Mouse (Mus musculus) forebrain, embryonic 15.5 days (tissue): ENCODE measurements around the gene Rprd1b. TPM values are rescaled to one million over a fixed set of nuclear protein-coding genes. Genes with fewer than 3 reads are reported as not detected.
A peak's percentile ranks its signal among the peaks of the same experiment; 100 is the strongest.

Experiments
- ATAC-seq: fragments of 200-750 bp; cut with Nextera tagmentation; replicated peaks from 2 replicates; pipeline ENCODE4 v1.8.0; 2017; ENCODE audit warnings: mild to moderate bottlenecking, moderate TSS enrichment, moderate library complexity
- H3K27ac ChIP-seq: fragments of 300-500 bp; sonication (generic); replicated peaks from 2 replicates; pipeline ENCODE4 v1.5.1; 2015; ENCODE audit warnings: mild to moderate bottlenecking, inconsistent platforms
- H3K27me3 ChIP-seq: fragments of 300-500 bp; sonication (generic); 2 replicates; pipeline ENCODE4 v1.6.1; 2015; ENCODE audit warnings: inconsistent platforms
- H3K36me3 ChIP-seq: fragments of 300-500 bp; sonication (generic); 2 replicates; pipeline ENCODE4 v1.6.1; 2015; ENCODE audit warnings: mild to moderate bottlenecking, inconsistent platforms
- H3K4me1 ChIP-seq: fragments of 300-500 bp; sonication (generic); 2 replicates; pipeline ENCODE4 v1.6.1; 2015; ENCODE audit warnings: inconsistent platforms
- H3K4me2 ChIP-seq: fragments of 300-500 bp; sonication (generic); replicated peaks from 2 replicates; pipeline ENCODE4 v1.6.1; 2015; ENCODE audit warnings: mild to moderate bottlenecking, inconsistent platforms
- H3K4me3 ChIP-seq: fragments of 300-500 bp; sonication (generic); 2 replicates; pipeline ENCODE4 v1.5.1; 2015; ENCODE audit warnings: mild to moderate bottlenecking, inconsistent platforms
- H3K9ac ChIP-seq: fragments of 300-500 bp; sonication (generic); replicated peaks from 2 replicates; pipeline ENCODE4 v1.6.1; 2015; ENCODE audit warnings: mild to moderate bottlenecking, inconsistent platforms
- H3K9me3 ChIP-seq: fragments of 300-500 bp; sonication (generic); 2 replicates; pipeline ENCODE4 v1.6.1; 2016; ENCODE audit warnings: inconsistent platforms
- WGBS: fragments of 180-500 bp; shearing (Covaris S2); methylation state at CpG from one replicate; pipeline ENCODE4 v1.1.7; 2015; ENCODE audit warnings: mixed read lengths; 5-methylcytosine and 5-hydroxymethylcytosine counted together
- polyA plus RNA-seq: library from polyadenylated mRNA; unstranded; fragments of >200 nt; fragmentation: Nextera tagmentation; extraction: Ambion mirVana; gene quantifications from 2 replicates; pipeline ENCODE4 v1.2.1, GENCODE M21; 2015

Rprd1b gene
- polyA plus RNA-seq, 1 experiment from 2014 or later: 44.1 TPM

- ATAC-seq: no peak
- WGBS: 98% methylated on average over 4 of the region's 4 CpGs
- no peaks in the 10 kb centered on the region for H3K27me3 ChIP-seq
- no peak overlapping the region for H3K4me2 ChIP-seq
- no peak overlapping the region for H3K4me3 ChIP-seq
- H3K4me1 ChIP-seq: no peaks in the 10 kb centered on the region
- H3K27ac ChIP-seq: no peak overlapping the region
- no peak overlapping the region for H3K9ac ChIP-seq
- no peaks in the 10 kb centered on the region for H3K9me3 ChIP-seq
- peaks cover 19% of the 10 kb centered on the region; the same call in 1 of the 2 replicates for H3K36me3 ChIP-seq
These were observed 22.7 kb upstream of the Rprd1b start for GRCm38 (mm10) chr2:158005641-158006040.

GRCm38 (mm10) chr2:158009373-158009772, 18.9 kb upstream of the Rprd1b start:
- H3K4me2 ChIP-seq: no peak overlapping the region
- H3K4me3 ChIP-seq: no peak overlapping the region
- peaks cover 19% of the 10 kb centered on the region; the same call in 1 of the 2 replicates for H3K36me3 ChIP-seq
- H3K27ac ChIP-seq: no peak overlapping the region
- no peaks in the 10 kb centered on the region for H3K4me1 ChIP-seq
- no peaks in the 10 kb centered on the region for H3K9me3 ChIP-seq
- no peaks in the 10 kb centered on the region for H3K27me3 ChIP-seq
- 90% methylated on average over 7 of the region's 7 CpGs for WGBS
- no peak overlapping the region for H3K9ac ChIP-seq
- no peak for ATAC-seq

GRCm38 (mm10) chr2:158012608-158013007, 15.7 kb upstream of the Rprd1b start:
- Histone ChIP-seq H3K4me2 (no peak overlapping the region), H3K4me3 (no peak overlapping the region), H3K36me3 (peaks cover 13% of the 10 kb centered on the region; the same call in 1 of the 2 replicates), H3K4me1 (no peaks in the 10 kb centered on the region), H3K27me3 (no peaks in the 10 kb centered on the region), H3K27ac (no peak overlapping the region), H3K9ac (no peak overlapping the region), H3K9me3 (no peaks in the 10 kb centered on the region)
- no peak for ATAC-seq
- WGBS: 93% methylated on average over 3 of the region's 3 CpGs

GRCm38 (mm10) chr2:158017330-158017729, 11.0 kb upstream of the Rprd1b start:
- H3K4me3 ChIP-seq: no peak overlapping the region
- H3K36me3 ChIP-seq: no peaks in the 10 kb centered on the region
- WGBS: 91% methylated on average over 4 of the region's 4 CpGs
- no peak for ATAC-seq
- H3K9ac ChIP-seq: no peak overlapping the region
- no peaks in the 10 kb centered on the region for H3K9me3 ChIP-seq
- no peaks in the 10 kb centered on the region for H3K27me3 ChIP-seq
- H3K27ac ChIP-seq: no peak overlapping the region
- H3K4me2 ChIP-seq: no peak overlapping the region
- H3K4me1 ChIP-seq: no peaks in the 10 kb centered on the region

GRCm38 (mm10) chr2:158027855-158028353, 393 bp upstream of the Rprd1b start:
- Histone ChIP-seq H3K27me3 (no peaks in the 10 kb centered on the region), H3K4me2 (peak overlapping the region; percentile 83), H3K4me1 (peaks cover 46% of the 10 kb centered on the region), H3K36me3 (no peaks in the 10 kb centered on the region), H3K9me3 (no peaks in the 10 kb centered on the region), H3K9ac (peak overlapping the region; percentile 84), H3K27ac (peak overlapping the region; percentile 88), H3K4me3 (peak overlapping the region; percentile 85)
- under 1% methylated on average over 16 of the region's 16 CpGs for WGBS
- no peak for ATAC-seq

- Histone ChIP-seq H3K4me2 (peak overlapping the region; percentile 83), H3K27ac (no peak overlapping the region), H3K9me3 (no peaks in the 10 kb centered on the region), H3K36me3 (no peaks in the 10 kb centered on the region), H3K9ac (peak overlapping the region; percentile 84), H3K4me1 (peaks cover 50% of the 10 kb centered on the region), H3K4me3 (peak overlapping the region; percentile 85), H3K27me3 (no peaks in the 10 kb centered on the region)
- ATAC-seq: no peak
- WGBS: 86% methylated on average over 7 of the region's 7 CpGs
These were observed 1.7 kb downstream of the Rprd1b start for GRCm38 (mm10) chr2:158030007-158030406.

- no peaks in the 10 kb centered on the region for H3K27me3 ChIP-seq
- H3K4me2 ChIP-seq: no peak overlapping the region
- WGBS: 84% methylated on average over 2 of the region's 2 CpGs
- H3K4me1 ChIP-seq: peaks cover 21% of the 10 kb centered on the region
- H3K36me3 ChIP-seq: peaks cover 10% of the 10 kb centered on the region; the same call in 1 of the 2 replicates
- H3K4me3 ChIP-seq: no peak overlapping the region
- H3K27ac ChIP-seq: no peak overlapping the region
- no peak for ATAC-seq
- no peaks in the 10 kb centered on the region for H3K9me3 ChIP-seq
- H3K9ac ChIP-seq: no peak overlapping the region
These were observed 7.5 kb downstream of the Rprd1b start for GRCm38 (mm10) chr2:158035813-158036212.

GRCm38 (mm10) chr2:158036408-158036807, 8.1 kb downstream of the Rprd1b start:
- H3K9me3 ChIP-seq: no peaks in the 10 kb centered on the region
- H3K27ac ChIP-seq: no peak overlapping the region
- H3K9ac ChIP-seq: no peak overlapping the region
- no peak overlapping the region for H3K4me2 ChIP-seq
- no peaks in the 10 kb centered on the region for H3K27me3 ChIP-seq
- no peak overlapping the region for H3K4me3 ChIP-seq
- H3K4me1 ChIP-seq: peaks cover 15% of the 10 kb centered on the region
- ATAC-seq: no peak
- H3K36me3 ChIP-seq: peaks cover 10% of the 10 kb centered on the region; the same call in 1 of the 2 replicates
- WGBS: 83% methylated on average over 6 of the region's 6 CpGs

GRCm38 (mm10) chr2:158036953-158037352, 8.7 kb downstream of the Rprd1b start:
- H3K4me3 ChIP-seq: no peak overlapping the region
- no peak overlapping the region for H3K9ac ChIP-seq
- H3K27me3 ChIP-seq: no peaks in the 10 kb centered on the region
- no peak overlapping the region for H3K27ac ChIP-seq
- H3K9me3 ChIP-seq: no peaks in the 10 kb centered on the region
- no peak for ATAC-seq
- 88% methylated on average over 7 of the region's 7 CpGs for WGBS
- peaks cover 10% of the 10 kb centered on the region; the same call in 1 of the 2 replicates for H3K36me3 ChIP-seq
- no peak overlapping the region for H3K4me2 ChIP-seq
- H3K4me1 ChIP-seq: peaks cover 11% of the 10 kb centered on the region; the same call in 1 of the 2 replicates

GRCm38 (mm10) chr2:158037571-158037970, 9.3 kb downstream of the Rprd1b start:
- no peaks in the 10 kb centered on the region for H3K27me3 ChIP-seq
- ATAC-seq: no peak
- no peak overlapping the region for H3K27ac ChIP-seq
- H3K9me3 ChIP-seq: no peaks in the 10 kb centered on the region
- H3K9ac ChIP-seq: no peak overlapping the region
- H3K4me2 ChIP-seq: no peak overlapping the region
- H3K4me1 ChIP-seq: peaks cover 5% of the 10 kb centered on the region; the same call in 1 of the 2 replicates
- H3K4me3 ChIP-seq: no peak overlapping the region
- WGBS: 81% methylated on average over 1 of the region's 1 CpGs
- peaks cover 10% of the 10 kb centered on the region; the same call in 1 of the 2 replicates for H3K36me3 ChIP-seq

- H3K4me3 ChIP-seq: no peak overlapping the region
- 79% methylated on average over 1 of the region's 1 CpGs for WGBS
These were observed 11.4 kb downstream of the Rprd1b start for GRCm38 (mm10) chr2:158039662-158040061.

GRCm38 (mm10) chr2:158040396-158040795, 12.1 kb downstream of the Rprd1b start:
- H3K36me3 ChIP-seq: peaks cover 32% of the 10 kb centered on the region
- no peak for ATAC-seq

More at GRCm38 (mm10) chr2:158039662-158040061, 11.4 kb downstream of the Rprd1b start:
- no peak overlapping the region for H3K9ac ChIP-seq
- no peak overlapping the region for H3K27ac ChIP-seq
- no peaks in the 10 kb centered on the region for H3K4me1 ChIP-seq
- no peaks in the 10 kb centered on the region for H3K9me3 ChIP-seq
- peaks cover 26% of the 10 kb centered on the region for H3K36me3 ChIP-seq
- ATAC-seq: no peak
- no peak overlapping the region for H3K4me2 ChIP-seq
- no peaks in the 10 kb centered on the region for H3K27me3 ChIP-seq

GRCm38 (mm10) chr2:158043504-158043903, 15.2 kb downstream of the Rprd1b start:
- no peak for ATAC-seq
- Histone ChIP-seq H3K36me3 (peaks cover 44% of the 10 kb centered on the region), H3K4me1 (no peaks in the 10 kb centered on the region), H3K9me3 (no peaks in the 10 kb centered on the region), H3K27me3 (no peaks in the 10 kb centered on the region), H3K27ac (no peak overlapping the region), H3K4me2 (no peak overlapping the region), H3K4me3 (no peak overlapping the region), H3K9ac (no peak overlapping the region)
- 89% methylated on average over 8 of the region's 8 CpGs for WGBS

More at GRCm38 (mm10) chr2:158040396-158040795, 12.1 kb downstream of the Rprd1b start:
- Histone ChIP-seq H3K9me3 (no peaks in the 10 kb centered on the region), H3K4me3 (no peak overlapping the region), H3K4me2 (no peak overlapping the region), H3K4me1 (no peaks in the 10 kb centered on the region), H3K27me3 (no peaks in the 10 kb centered on the region), H3K9ac (no peak overlapping the region), H3K27ac (no peak overlapping the region)
- 91% methylated on average over 2 of the region's 2 CpGs for WGBS
